Mouse (Mus musculus): ENCODE results near the gene Wwtr1. TPM values are rescaled to one million over a fixed set of nuclear protein-coding genes. Genes with fewer than 3 reads are reported as not detected.

Wwtr1 gene
- total and polyA plus RNA-seq, 2 experiments: 4.9 to 11.9 TPM

GRCm38 (mm10) chr3:57580426-57581195, 4.9 kb upstream of the Wwtr1 start:
- H3K79me2 ChIP-seq (ENCODE audit: control insufficient read depth, insufficient read depth, low read length): no peaks in the 10 kb centered on the region
- no peak for DNase-seq (ENCODE audit: extremely low read depth, low read depth, low spot score)
- no peaks in the 10 kb centered on the region for H3K36me3 ChIP-seq (ENCODE audit: control insufficient read depth, insufficient read depth, low read length)
- no peak overlapping the region for H3K27ac ChIP-seq (replicated peaks; ENCODE audit: insufficient read depth, low read depth, low read length)
- peaks cover 2% of the 10 kb centered on the region; the same call in 1 of the 2 replicates for H3K4me1 ChIP-seq (ENCODE audit: control insufficient read depth, insufficient read depth, low read length)
- no peak overlapping the region for H3K9ac ChIP-seq (ENCODE audit: low read depth, low read length)
- 95% methylated on average over 10 of the region's 10 CpGs for WGBS
- TF ChIP-seq CTCF (IDR thresholded peaks at IDR 0.05; ENCODE audit: low read depth, low read length): no peak
- no peak for TF ChIP-seq POLR2A (IDR thresholded peaks at IDR 0.05; ENCODE audit: extremely low read depth, insufficient read depth, low read length)
- H3K27me3 ChIP-seq (ENCODE audit: control insufficient read depth, insufficient read depth, low read length): no peaks in the 10 kb centered on the region
- no peak overlapping the region for H3K4me3 ChIP-seq (ENCODE audit: insufficient read depth, low read depth, low read length)

DNA sequence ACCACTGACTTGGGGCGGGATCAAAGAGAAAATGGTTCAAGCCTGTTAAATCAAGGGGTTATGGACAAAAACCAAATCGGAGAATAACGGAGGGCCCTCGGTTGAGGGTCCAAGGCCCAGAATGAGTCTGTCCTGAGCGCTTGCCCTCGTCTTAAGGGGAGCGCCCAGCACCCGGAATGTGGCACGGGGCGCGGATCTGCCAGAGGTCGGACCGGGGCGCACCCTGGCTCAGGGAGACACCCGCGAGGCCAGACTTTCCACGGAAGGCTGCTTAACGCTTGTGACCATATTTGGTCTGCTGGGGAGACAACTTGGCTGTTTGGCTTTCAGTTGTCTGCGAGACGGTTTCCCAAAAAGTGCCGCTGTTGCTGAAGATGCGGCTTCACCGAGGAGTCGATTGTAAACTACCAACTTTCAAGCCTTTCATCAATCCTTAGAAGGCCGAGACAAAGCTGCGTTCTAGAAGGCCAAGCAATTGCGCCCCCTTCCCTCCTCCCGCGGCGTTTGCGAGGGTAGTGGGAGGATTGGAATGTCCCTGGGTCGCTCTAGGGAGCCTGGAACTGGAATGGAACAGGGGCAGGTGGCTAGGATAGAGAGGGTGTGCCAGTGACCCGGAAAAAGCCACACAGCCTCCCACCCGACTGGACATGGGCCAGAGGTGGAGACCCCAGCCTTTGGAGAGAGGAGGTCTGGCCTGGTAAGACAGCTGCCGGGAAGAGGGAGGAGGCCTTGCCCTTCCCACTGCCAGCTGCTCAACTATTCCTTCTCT, 530 bp upstream of the Wwtr1 start:
- 1% methylated on average over 35 of the region's 35 CpGs for WGBS
- Histone ChIP-seq H3K4me1 (ENCODE audit: control insufficient read depth, insufficient read depth, low read length) (peaks cover 6% of the 10 kb centered on the region; the same call in 1 of the 2 replicates), H3K9ac (ENCODE audit: low read depth, low read length) (peak overlapping the region; percentile 75), H3K27me3 (ENCODE audit: control insufficient read depth, insufficient read depth, low read length) (no peaks in the 10 kb centered on the region), H3K36me3 (ENCODE audit: control insufficient read depth, insufficient read depth, low read length) (no peaks in the 10 kb centered on the region), H3K27ac (replicated peaks; ENCODE audit: insufficient read depth, low read depth, low read length) (peak overlapping the region; percentile 72), H3K4me3 (ENCODE audit: insufficient read depth, low read depth, low read length) (peak overlapping the region; percentile 55), H3K79me2 (ENCODE audit: control insufficient read depth, insufficient read depth, low read length) (peaks cover 6% of the 10 kb centered on the region; the same call in 1 of the 2 replicates)
- DNase-seq (ENCODE audit: extremely low read depth, low read depth, low spot score): peak; percentile 74
- peak; percentile 46 for TF ChIP-seq CTCF (IDR thresholded peaks at IDR 0.05; ENCODE audit: low read depth, low read length)
- TF ChIP-seq POLR2A (IDR thresholded peaks at IDR 0.05; ENCODE audit: extremely low read depth, insufficient read depth, low read length): no peak

DNA sequence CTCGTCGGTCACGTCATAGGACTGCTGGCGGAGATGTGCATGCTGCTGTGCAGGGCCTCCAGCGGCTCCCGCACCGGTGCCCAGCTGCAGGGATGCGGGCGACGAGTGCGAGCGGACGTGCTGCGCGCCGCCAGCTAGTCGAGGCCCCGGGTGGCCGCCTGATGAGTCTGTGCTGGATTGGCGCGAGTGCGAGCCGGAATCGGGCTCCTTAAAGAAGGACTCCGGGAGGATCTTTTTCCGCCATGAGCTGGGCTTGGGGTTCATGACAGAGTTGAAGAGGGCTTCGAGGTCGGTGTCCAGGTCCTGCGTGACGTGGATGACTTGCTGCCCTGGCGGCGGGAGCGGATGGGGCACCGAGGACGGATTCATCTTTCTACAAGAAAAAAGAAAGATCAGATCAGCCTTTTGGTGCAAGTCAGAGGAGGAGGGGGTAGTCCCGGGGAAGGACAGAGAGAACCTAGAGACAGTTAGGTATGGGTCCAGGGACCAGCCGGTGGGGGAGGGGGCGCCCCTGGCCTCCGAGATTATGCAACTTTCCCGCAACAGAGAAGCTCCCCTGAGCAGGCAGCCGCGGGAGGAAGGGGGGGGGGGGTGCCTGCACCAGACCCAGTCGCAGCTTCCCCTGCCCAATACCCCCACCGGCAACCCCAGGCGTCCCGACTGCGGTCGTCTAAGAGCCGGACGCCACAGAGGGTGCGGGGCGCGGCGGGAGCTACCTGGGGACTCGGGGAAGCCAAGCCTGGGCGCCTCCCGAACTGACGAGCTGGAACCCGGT, 638 bp downstream of the Wwtr1 start:
- peak overlapping the region; percentile 41 for H3K27ac ChIP-seq (replicated peaks; ENCODE audit: insufficient read depth, low read depth, low read length)
- under 1% methylated on average over 58 of the region's 59 CpGs for WGBS
- H3K4me3 ChIP-seq (ENCODE audit: insufficient read depth, low read depth, low read length): peak overlapping the region; percentile 55
- H3K27me3 ChIP-seq (ENCODE audit: control insufficient read depth, insufficient read depth, low read length): no peaks in the 10 kb centered on the region
- H3K9ac ChIP-seq (ENCODE audit: low read depth, low read length): peak overlapping the region; percentile 81
- H3K36me3 ChIP-seq (ENCODE audit: control insufficient read depth, insufficient read depth, low read length): no peaks in the 10 kb centered on the region
- H3K79me2 ChIP-seq (ENCODE audit: control insufficient read depth, insufficient read depth, low read length): peaks cover 10% of the 10 kb centered on the region; the same call in 1 of the 2 replicates
- peaks cover 6% of the 10 kb centered on the region; the same call in 1 of the 2 replicates for H3K4me1 ChIP-seq (ENCODE audit: control insufficient read depth, insufficient read depth, low read length)
- TF ChIP-seq CTCF (IDR thresholded peaks at IDR 0.05; ENCODE audit: low read depth, low read length) (peak; percentile 43), POLR2A (IDR thresholded peaks at IDR 0.05; ENCODE audit: extremely low read depth, insufficient read depth, low read length) (no peak)
- no peak for DNase-seq (ENCODE audit: extremely low read depth, low read depth, low spot score)

GRCm38 (mm10) chr3:57573898-57574570, 1.7 kb downstream of the Wwtr1 start:
- Histone ChIP-seq H3K27ac (replicated peaks; ENCODE audit: insufficient read depth, low read depth, low read length) (no peak overlapping the region), H3K9ac (ENCODE audit: low read depth, low read length) (peak overlapping the region; percentile 16; the same call in 1 of the 2 replicates)

More at GRCm38 (mm10) chr3:57573898-57574570, 1.7 kb downstream of the Wwtr1 start:
- TF ChIP-seq POLR2A (IDR thresholded peaks at IDR 0.05; ENCODE audit: extremely low read depth, insufficient read depth, low read length) (no peak), CTCF (IDR thresholded peaks at IDR 0.05; ENCODE audit: low read depth, low read length) (no peak)
- no peaks in the 10 kb centered on the region for H3K27me3 ChIP-seq (ENCODE audit: control insufficient read depth, insufficient read depth, low read length)
- H3K4me3 ChIP-seq (ENCODE audit: insufficient read depth, low read depth, low read length): peak overlapping the region; percentile 55
- no peak for DNase-seq (ENCODE audit: extremely low read depth, low read depth, low spot score)
- H3K4me1 ChIP-seq (ENCODE audit: control insufficient read depth, insufficient read depth, low read length): peaks cover 6% of the 10 kb centered on the region; the same call in 1 of the 2 replicates
- H3K79me2 ChIP-seq (ENCODE audit: control insufficient read depth, insufficient read depth, low read length): peaks cover 15% of the 10 kb centered on the region; the same call in 1 of the 2 replicates
- WGBS: 51% methylated on average over 14 of the region's 14 CpGs
- H3K36me3 ChIP-seq (ENCODE audit: control insufficient read depth, insufficient read depth, low read length): no peaks in the 10 kb centered on the region

Measured in liver, adult 2 months (tissue).